Mouse (Mus musculus): ENCODE measurements around the gene Tmcc1.
A peak's percentile ranks its signal among the peaks of the same experiment; 100 is the strongest.
"Not testable (repeated sequence)": the region's sequence is repeated elsewhere in the genome, so short reads cannot be mapped to it uniquely, and the experiment has no call there.

The Tmcc1 gene

GRCm38 (mm10) chr6:116077608-116078007, 115.7 kb downstream of the Tmcc1 start:
- no peak for DNase-seq (ENCODE audit: low spot score in 2 of 2)

- DNase-seq (ENCODE audit: low spot score in 2 of 2), result no peak
These were observed 118.4 kb downstream of the Tmcc1 start for GRCm38 (mm10) chr6:116074892-116075291.

GRCm38 (mm10) chr6:116073610-116074009, 119.7 kb downstream of the Tmcc1 start:
- DNase-seq (ENCODE audit: low spot score in 2 of 2), result no peak

- no peak for DNase-seq (ENCODE audit: low spot score in 2 of 2)
These were observed 120.5 kb downstream of the Tmcc1 start for GRCm38 (mm10) chr6:116072746-116073261.

GRCm38 (mm10) chr6:116072221-116072745, 121.0 kb downstream of the Tmcc1 start:
- no peak for DNase-seq (ENCODE audit: low spot score in 2 of 2)

GRCm38 (mm10) chr6:116071781-116072180, 121.5 kb downstream of the Tmcc1 start:
- no peak for DNase-seq (ENCODE audit: low spot score in 2 of 2)

- DNase-seq (ENCODE audit: low spot score in 2 of 2), result no peak
These were observed 122.7 kb downstream of the Tmcc1 start for GRCm38 (mm10) chr6:116070558-116070957.

- DNase-seq (ENCODE audit: low spot score in 2 of 2), result no peak
These were observed 129.8 kb downstream of the Tmcc1 start for GRCm38 (mm10) chr6:116063516-116063915.

- DNase-seq (ENCODE audit: low spot score in 2 of 2), result not testable (repeated sequence)
These were observed 133.7 kb downstream of the Tmcc1 start for GRCm38 (mm10) chr6:116059542-116059941.

- DNase-seq (ENCODE audit: low spot score in 2 of 2), result no peak
These were observed 134.6 kb downstream of the Tmcc1 start for GRCm38 (mm10) chr6:116058541-116059300.

GRCm38 (mm10) chr6:116056676-116057264, 136.5 kb downstream of the Tmcc1 start:
- DNase-seq (ENCODE audit: low spot score in 2 of 2), result peak; percentile 67 to 72

GRCm38 (mm10) chr6:116055766-116056165, 137.5 kb downstream of the Tmcc1 start:
- no peak for DNase-seq (ENCODE audit: low spot score in 2 of 2)

GRCm38 (mm10) chr6:116055001-116055471, 138.2 kb downstream of the Tmcc1 start:
- DNase-seq (ENCODE audit: low spot score in 2 of 2), result peak; percentile 65 to 76

GRCm38 (mm10) chr6:116047896-116048295, 145.4 kb downstream of the Tmcc1 start:
- no peak for DNase-seq (ENCODE audit: low spot score in 2 of 2)

- DNase-seq (ENCODE audit: low spot score in 2 of 2), result peak in 1 of 2 experiments; percentile 11
These were observed 145.9 kb downstream of the Tmcc1 start for GRCm38 (mm10) chr6:116047366-116047765.

- no peak for DNase-seq (ENCODE audit: low spot score in 2 of 2)
These were observed 149.2 kb downstream of the Tmcc1 start for GRCm38 (mm10) chr6:116044039-116044438.

GRCm38 (mm10) chr6:116038222-116038621, 155.1 kb downstream of the Tmcc1 start:
- no peak for DNase-seq (ENCODE audit: low spot score in 2 of 2)

- peak in 1 of 2 experiments; percentile 14 for DNase-seq (ENCODE audit: low spot score in 2 of 2)
These were observed 155.9 kb downstream of the Tmcc1 start for GRCm38 (mm10) chr6:116037281-116037831.

- no peak for DNase-seq (ENCODE audit: low spot score in 2 of 2)
These were observed 156.7 kb downstream of the Tmcc1 start for GRCm38 (mm10) chr6:116036555-116036954.

- DNase-seq (ENCODE audit: low spot score in 2 of 2), result no peak
These were observed 162.2 kb downstream of the Tmcc1 start for GRCm38 (mm10) chr6:116031052-116031451.

- DNase-seq (ENCODE audit: low spot score in 2 of 2), result no peak
These were observed 168.6 kb downstream of the Tmcc1 start for GRCm38 (mm10) chr6:116024666-116025065.

- no peak for DNase-seq (ENCODE audit: low spot score in 2 of 2)
These were observed 171.3 kb downstream of the Tmcc1 start for GRCm38 (mm10) chr6:116021961-116022485.

All from frontal cortex, postnatal 36 days (tissue).